Mouse (Mus musculus): ENCODE measurements around the gene Ldha.

DNA sequence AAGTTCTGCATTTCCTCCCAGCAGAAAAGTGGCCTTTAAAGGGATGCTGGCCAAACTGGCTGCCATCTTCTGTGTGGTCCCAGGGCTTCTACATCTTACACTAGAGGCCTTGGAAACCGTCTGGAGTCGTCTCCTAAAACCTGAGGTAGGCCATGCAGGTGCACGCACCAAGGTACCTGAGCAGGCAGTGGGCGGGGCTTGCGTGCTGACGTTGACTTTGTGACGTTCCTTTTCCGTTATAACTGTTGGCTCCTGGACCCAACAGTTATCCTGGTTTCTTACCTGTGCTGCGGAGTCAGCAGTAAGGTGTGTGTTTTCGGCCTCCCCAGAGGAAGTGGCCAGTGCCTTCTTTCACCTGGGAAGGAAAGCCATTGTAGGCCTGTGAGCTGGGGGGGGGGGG lies 19.7 kb downstream of the Ldha start, which contains the start of gene Ldhc:
- TF ChIP-seq POLR2A (IDR thresholded peaks at IDR 0.05; ENCODE audit: extremely low read depth, insufficient read depth, low read length) (no peak), CTCF (IDR thresholded peaks at IDR 0.05; ENCODE audit: low read depth, low read length) (no peak)

All from liver, adult 2 months (tissue).